Mouse (Mus musculus) c-Kit-positive CD71-positive TER-119-negative erythroid progenitor cells, embryonic 14.5 days (primary cell): ENCODE measurements at regions not wholly inside any gene's neighbourhood (a gene's known extent, or its start where the extent isn't known, plus 50 kb on each side); places are given as distances from the start of the nearest gene placed in this dataset.

Experiments
- DNase-seq: peaks from one replicate; pipeline ENCODE4 v3.0.0-alpha.2; 2013; ENCODE audit warnings: low read depth

GRCm38 (mm10) chr15:62130530-62130929 lies 1207.7 kb upstream of the A1bg start:
- DNase-seq = no peak

DNA sequence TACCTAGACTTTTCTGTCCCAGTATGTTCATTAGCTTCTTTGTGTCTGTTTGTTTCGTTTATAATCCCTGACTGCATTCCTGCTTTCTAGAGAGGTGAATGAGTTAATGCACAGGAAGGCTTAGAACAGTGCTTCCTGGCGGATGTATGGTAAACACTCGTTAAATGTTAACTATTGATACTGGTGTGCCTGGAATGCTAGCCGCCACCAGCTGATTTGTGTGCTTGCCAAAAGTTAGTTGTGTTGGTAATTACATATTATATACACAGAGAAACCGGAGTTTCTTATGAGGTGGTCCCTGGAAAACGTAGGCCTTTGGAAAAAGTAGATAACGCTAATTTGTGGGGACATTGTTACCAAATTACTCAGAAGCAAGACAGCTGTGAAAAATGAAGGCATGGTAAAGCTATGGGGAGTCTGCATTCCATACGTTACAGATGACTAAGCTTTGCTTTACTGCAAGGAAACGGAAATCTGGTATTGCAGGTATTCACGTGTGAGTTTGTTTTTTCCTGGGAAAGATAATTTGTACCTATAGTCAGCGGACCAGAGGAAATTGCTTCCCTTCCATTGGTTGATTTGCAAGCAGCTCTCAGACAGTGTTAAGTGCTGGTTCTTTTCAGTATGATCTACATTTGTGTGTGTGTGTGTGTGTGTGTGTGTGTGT lies 1205.9 kb upstream of the A1bg start:
- no peak for DNase-seq

DNA sequence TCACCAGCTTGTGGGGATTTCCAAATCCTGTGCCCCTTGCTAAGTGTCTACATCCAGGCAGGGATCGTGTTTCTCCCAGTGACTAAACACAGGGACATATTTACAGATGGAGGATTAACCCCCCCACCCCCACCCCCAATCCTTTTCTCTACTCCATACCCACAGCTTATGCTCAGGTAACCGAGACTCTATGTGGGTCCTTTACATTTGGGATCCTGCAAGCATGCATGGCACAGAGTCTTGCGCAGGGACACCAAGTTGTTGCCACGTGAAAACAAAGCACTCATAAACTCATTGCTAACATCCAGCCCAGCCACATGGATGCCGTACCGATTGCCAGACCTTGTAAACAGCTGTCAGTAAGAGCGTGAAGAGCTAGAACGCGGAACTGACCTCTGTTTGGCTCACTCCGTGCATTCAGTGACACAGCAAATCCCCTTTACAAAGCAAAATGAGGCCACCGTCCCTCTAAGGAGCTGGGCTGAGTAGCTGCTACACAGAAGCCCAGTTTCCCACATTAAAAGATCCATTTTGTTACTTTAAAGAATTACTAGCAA lies 1204.9 kb upstream of the A1bg start:
- DNase-seq = no peak

DNA sequence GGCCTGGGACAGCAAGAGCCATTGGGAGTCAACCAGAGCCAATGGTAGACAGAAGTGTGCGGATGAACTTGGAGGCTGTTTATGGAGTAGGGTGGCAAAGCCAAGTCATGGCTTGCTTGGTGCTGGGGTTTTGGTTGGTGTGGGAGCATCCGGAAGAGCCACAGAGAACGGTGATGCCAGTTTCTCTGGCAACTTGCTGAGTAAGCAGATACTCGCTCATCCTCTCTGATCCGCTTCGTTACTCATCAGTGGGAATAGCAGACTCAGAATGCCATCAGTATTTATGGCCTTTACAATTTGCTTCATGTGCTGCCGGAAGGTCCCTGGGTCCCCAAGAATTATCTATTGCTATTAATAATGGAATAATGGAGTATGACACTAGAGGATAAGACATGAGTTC lies 1202.9 kb upstream of the A1bg start:
- DNase-seq = no peak

DNA sequence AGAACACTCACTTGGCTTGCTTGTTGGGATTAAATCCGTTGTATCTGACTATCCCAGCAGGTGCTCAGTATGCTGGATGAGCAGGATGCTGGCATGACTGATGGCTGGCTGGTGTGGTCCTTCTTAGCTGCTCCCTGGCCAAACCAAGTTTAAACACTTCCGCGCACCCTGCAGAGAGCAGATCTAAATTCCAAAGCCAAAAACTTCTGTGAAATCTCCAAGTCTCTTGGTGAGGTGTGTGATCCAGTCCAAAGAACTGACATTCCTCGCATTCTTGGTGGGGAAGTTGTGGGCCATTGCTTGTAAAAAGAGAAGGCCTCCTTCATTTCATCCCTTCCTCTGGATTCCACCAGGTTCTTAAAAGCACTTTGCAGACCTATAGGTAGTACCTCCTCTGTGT lies 1200.9 kb upstream of the A1bg start:
- no peak for DNase-seq

DNA sequence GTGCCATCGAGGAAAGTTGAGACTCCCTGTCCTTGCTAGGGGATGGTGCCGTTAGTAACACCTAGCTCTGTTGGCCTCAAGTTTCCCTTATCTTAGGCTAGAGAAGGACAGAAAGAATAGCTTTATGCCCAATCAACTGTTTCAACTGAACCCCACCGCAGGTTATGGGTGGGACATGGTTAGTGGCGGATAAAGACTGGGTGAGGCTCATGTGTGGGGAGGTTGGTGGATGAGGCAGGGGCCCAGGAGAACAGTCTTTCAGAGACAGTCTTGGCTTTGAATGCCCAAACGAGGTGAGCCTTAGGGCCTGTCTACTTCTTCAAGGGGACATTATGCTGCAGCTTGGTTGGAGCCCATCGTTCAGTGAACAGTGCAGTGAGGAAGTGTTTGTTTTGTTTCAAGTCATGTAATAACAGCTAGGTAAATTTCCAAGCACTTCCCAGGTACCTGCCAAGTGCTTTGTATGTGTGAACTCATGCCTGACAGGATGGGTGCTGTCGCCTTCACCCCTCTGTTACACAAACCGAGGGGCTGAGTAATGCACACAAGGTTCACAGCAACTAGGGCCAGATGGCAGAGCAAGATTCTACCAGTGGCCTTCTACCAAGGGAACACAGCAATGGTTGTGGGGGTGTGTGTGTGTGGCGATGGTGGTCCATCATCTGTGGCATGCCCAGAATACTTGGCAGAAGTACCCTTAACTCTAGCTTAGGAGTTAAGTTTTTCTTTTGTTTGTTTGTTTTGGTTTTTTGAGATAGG lies 1199.6 kb upstream of the A1bg start:
- DNase-seq = peak; percentile 61

DNA sequence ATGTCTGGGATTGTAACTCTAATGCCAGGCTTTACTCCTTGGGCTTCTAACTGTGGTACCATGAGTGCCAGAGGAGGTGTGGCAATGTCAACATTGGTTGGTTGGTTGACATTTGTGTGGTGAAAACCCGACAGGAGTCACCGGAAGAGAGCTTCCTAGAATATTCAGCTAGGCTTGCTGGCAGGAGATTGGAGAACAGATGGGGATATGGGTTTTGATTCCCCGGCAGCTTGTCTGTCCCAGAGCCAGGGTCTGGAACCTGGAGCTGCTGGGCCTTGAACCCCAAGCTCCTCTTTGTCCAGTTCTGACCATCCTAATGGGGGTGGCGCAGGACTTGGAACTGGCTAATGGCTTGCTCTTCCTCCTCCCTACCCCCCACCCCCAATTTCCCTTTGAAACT lies 1198.9 kb upstream of the A1bg start:
- DNase-seq = no peak

DNA sequence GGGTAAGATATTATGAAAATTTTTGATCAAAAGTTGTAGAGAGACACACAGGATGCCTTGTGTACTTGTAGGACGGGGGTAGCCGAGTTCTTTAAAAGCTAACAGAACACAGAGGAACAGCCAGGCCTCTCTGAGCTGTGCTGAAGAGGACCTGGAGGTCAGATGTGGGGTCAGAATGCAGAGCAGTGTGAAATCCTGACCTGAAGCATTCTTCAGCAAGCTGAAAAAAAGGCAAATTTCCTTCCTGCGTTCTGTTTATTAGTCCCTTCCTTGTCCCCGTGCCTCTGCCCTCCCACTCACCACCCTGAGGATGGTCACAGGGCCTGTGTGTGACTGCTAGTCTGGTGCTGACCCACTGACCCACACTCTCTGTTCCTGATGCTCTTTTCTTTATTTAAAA lies 1197.9 kb upstream of the A1bg start:
- DNase-seq = no peak

- DNase-seq = no peak
Observed at GRCm38 (mm10) chr15:62118997-62119396, 1196.2 kb upstream of the A1bg start.

- no peak for DNase-seq
Observed at GRCm38 (mm10) chr15:62116184-62116583, 1193.4 kb upstream of the A1bg start.

- DNase-seq = no peak
Observed at GRCm38 (mm10) chr15:62114815-62115214, 1192.0 kb upstream of the A1bg start.

- DNase-seq = no peak
Observed at GRCm38 (mm10) chr15:62112151-62112550, 1189.3 kb upstream of the A1bg start.

DNA sequence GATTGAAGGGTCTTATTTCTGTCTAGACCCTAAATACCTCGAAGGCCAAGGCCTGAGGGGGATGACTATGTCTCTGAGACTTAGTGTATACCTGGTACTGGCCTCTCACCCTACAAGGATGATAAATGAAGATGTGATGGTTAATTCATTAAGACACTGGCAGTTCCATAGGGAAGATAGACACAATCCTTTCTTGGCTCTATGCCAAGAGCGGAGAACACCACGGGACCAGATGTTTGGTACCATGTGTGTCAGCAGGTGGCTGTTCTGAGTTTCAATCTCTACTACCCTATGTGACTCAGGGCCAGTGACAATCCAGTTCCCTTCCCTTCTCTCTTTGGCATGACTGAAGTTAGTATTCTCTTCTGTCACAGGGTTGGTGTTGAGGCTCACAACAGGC lies 1185.2 kb upstream of the A1bg start:
- DNase-seq = no peak

DNA sequence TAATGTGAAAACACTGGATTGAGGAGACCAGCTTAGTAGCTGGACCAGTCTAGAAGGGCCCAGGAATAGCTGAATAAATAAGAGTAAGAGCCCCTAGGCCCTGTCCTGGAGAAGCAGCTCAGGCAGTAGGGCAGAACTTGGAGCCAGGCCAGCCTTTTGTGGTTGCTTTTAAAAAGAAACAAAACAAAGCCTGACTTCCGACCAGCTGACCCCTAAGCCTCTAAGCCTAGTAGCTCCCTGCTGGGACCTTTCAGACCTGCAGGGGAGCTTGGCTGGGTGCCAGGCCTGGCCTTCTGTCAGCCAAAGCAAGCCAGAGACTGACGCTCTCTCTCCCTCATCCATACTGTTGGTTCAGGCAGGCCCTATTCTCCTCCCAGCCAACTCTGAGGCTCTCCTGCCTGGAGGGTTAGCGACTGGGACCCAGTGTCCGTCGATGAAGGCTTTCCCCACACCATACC lies 1183.7 kb upstream of the A1bg start:
- no peak for DNase-seq

GRCm38 (mm10) chr15:62105483-62105882 lies 1182.7 kb upstream of the A1bg start:
- DNase-seq = no peak

DNA sequence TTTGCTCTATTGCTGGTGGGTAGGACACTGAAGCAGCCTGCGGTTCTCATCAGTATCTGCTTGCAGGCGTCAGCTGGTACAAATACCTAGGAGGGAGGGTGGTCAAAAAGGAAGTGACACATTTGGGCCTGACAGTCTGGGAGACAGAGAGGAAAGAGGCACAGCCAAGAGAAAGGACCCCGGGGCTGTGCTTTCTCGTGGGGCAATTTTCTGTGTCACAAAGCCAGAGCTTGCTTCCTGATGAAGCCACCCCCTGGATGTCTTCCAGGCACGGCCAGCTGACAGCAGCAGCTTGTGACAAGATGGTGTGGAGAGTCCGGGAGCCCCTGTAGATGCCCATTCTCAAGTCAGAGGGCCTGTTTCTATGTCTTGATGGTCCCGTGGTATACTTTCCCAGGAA lies 1181.8 kb upstream of the A1bg start:
- DNase-seq = no peak

GRCm38 (mm10) chr15:62099683-62100082 lies 1176.9 kb upstream of the A1bg start:
- DNase-seq = no peak

GRCm38 (mm10) chr15:62098791-62099660 lies 1176.2 kb upstream of the A1bg start:
- no peak for DNase-seq

GRCm38 (mm10) chr15:62096778-62097177 lies 1174.0 kb upstream of the A1bg start:
- DNase-seq = no peak

DNA sequence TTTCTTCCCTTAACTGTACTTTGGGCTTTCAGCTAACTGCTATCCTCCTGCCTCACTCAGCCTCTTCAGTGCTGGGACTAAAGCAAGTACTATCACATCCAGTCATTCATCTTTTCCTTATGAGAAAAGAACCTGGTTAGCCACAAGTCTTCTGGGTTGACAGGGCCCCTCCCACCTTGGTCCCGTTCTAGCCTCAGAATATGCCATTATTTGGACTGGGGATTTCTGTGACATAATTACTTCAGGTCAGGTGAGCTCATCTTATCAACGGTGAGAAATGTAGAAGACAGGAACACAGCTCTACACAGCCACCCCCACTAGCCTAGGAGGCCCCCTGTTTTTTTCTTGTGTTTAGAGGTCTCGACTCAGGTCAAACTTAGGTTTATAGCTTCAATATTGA lies 1172.4 kb upstream of the A1bg start:
- no peak for DNase-seq

DNA sequence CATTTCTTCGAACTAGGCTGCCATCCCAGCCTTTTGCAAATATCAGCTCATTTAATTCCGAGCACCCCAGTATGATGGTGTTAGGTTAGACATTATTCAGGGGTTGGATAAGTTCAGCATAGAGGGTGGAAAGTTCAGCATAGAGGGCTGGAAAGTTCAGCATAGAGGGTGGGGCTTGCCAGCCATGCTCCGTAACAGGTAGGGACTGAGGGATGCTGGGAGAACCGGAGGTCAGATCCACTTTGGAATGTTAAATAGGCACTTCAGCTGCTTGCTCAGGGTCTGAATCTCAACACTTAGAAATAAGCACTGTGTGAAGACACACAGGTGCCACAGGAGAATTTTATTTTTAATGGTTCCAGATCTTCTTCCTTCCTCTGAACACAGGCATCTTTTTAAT lies 1170.9 kb upstream of the A1bg start:
- DNase-seq = no peak

GRCm38 (mm10) chr15:62092671-62093185 lies 1169.9 kb upstream of the A1bg start:
- no peak for DNase-seq
